Mouse (Mus musculus) urinary bladder, postnatal 4 days (tissue): ENCODE measurements around the gene Gm960.
"Not testable (repeated sequence)": the region's sequence is repeated elsewhere in the genome, so short reads cannot be mapped to it uniquely, and the experiment has no call there.

Source experiments
- DNase-seq, 2 experiments: peaks; one replicate each; pipeline ENCODE4 v3.0.0; 2021 to 2022; ENCODE audit warnings: low spot score in 2 of 2

Gm960 gene

DNA sequence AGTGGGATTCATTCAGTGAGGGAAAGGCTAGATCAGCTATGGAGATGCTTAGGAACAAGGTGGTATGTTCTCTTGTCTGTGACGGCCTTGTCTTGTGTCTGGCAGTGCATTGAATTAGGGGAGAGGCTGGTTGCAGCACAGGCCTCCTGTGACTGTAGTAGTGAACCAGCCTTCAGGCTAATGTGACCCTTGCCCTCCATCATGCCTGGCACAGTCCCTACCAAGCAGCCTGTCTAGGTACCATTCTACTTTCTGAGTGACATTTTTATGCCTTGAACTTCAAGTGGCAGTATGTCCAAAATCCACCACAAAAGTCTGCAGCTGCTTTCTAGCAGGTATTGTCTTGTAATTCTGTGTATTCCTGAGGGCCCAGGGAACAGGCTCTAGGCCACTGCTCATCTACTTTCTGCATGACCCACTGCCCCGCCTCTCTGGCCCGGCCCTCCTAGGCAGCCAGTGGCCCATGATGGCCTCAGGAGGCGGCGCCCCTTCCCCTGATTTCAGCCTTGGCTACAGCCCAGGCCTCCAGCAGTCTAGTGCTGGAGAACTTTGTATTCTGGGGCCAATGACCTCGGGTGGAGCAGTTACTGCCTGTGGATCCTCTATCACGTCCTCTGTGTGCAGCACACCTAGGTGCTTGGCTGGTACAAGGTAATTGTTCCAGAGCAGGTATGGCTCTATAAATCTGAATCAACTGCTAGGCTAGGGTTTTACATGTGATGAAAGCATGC, 104.5 kb downstream of the Gm960 start:
- DNase-seq: no peak

DNA sequence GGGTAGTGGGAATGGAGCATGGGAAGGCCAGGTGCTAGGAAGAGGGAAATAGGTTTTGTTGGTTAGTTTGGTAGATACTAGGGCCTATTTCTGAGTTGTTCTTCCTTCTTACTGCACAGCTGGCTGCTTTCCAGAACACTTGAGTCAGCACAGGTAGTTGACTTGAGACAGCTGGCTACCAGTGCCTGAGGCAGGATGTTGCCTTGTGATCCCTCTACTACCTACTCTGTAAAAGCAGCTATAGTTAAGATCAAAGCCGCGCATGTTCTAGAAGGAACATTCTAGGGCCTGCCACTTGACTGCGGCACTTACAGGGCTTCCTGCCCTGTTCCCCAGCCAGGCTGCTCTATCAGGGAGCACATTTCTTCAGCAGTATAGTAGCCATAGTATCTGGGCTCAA, 108.4 kb downstream of the Gm960 start:
- no peak for DNase-seq

DNA sequence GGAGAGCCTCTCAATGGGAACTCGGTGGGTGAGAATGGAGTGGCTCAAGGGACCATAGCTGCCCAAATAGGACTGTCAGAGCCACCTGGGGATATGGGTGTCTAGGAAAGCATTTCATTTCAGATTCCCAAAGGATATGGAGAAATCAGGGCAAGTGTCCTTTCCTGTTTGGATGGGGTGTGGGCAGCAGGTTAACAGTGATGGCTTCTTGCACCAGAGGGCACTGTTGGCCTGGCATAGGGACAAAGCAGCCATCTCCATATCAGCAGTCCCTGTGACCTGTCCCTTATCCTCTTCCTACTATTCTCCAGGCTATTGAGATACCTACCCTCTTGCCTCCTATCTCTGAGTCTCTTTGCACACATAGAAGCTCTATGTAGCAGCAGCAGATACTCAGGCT, 109.4 kb downstream of the Gm960 start:
- no peak for DNase-seq

GRCm38 (mm10) chr19:4588430-4588829, 110.0 kb downstream of the Gm960 start:
- DNase-seq: no peak

DNA sequence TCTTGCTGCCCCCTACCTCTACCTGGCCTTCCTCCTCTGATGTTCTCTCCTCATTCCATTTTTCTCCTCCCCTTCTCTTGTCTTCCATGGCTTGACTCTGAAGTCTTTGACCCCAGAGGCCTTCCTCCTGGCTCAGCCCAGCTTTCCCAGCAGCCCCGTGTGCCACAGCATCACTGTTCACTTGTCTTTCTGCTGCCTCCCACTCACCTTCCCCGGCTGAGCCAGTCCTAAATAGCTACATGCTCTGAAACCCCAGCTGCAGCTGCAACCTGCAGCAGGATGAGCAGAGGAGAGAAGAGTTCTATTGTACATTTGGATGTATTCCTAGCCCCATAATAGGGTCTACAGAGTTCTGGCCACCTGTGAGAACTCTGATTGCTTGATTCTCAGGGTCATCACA, 111.0 kb downstream of the Gm960 start:
- no peak for DNase-seq

- DNase-seq: not testable (repeated sequence)
Observed at GRCm38 (mm10) chr19:4586783-4587182, 111.7 kb downstream of the Gm960 start.

- no peak for DNase-seq
Observed at GRCm38 (mm10) chr19:4583856-4584255, 114.6 kb downstream of the Gm960 start.

DNA sequence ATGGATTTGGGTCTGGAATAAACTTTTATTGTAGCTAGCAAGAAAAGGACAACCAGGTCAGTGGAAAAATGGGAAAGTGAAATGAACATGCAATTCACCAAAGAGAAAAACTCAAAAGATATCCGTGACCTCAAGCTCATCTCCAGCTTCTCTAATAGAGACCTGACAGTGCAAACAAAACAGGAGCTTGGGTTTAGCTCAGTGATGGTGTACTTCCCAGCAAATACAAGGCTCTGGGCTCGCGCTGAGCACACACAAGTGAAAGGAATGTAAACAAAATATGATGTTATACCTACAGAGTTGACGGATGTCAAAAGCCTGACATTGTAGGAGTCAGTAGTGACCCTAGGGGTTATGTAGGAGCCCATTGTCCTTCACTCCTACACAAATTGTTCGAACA, 119.2 kb downstream of the Gm960 start:
- no peak for DNase-seq

GRCm38 (mm10) chr19:4578799-4579198, 119.7 kb downstream of the Gm960 start:
- DNase-seq: no peak
